ENCODE assay signal across 21 mouse cellular contexts in genomic region chr7:44326614-44327013, GRCm38 (mm10). TPM values are rescaled to one million over a fixed set of nuclear protein-coding genes. Genes with fewer than 3 reads are reported as not detected.
"Had no signal": no experiment of that assay in that cellular context is flagged by ENCODE, and none has a peak within 500 bp of the region (broad histone marks: within the 10 kb centered on the region; RNA-seq: fewer than 3 reads in every experiment).

No protein-coding gene starts in this region.

- ATAC-seq: midbrain, embryonic 15.5 days had no signal

- H3K27ac ChIP-seq: kidney, postnatal 0 days; liver, embryonic 13.5 days; midbrain, embryonic 12.5 days; midbrain, embryonic 15.5 days; neural tube, embryonic 13.5 days had no signal

- DNase-seq: kidney, adult 2 months; kidney, postnatal 25 days; liver, embryonic 13.5 days; lung, adult 2 months; lung, postnatal 14 days; lung, postnatal 4 days; retina, postnatal 1 day; right cerebral cortex, postnatal 25 days; spleen, adult 18-20 months; thymus, adult 2 months; thymus, postnatal 14 days; thymus, postnatal 4 days had no signal

- H3K4me3 ChIP-seq: liver, embryonic 13.5 days; midbrain, embryonic 12.5 days; midbrain, embryonic 15.5 days; myocyte; neural tube, embryonic 13.5 days had no signal

RNA-seq across cellular contexts. Expression of gene Shank1, which starts 16.6 kb away (rescaled TPM):
- total RNA-seq: liver, adult 2 months had no signal

RNA-seq across cellular contexts. Expression of gene Syt3, which starts 57.3 kb away (rescaled TPM):
- total RNA-seq: monocyte, adult 5-6 weeks; neutrophil, adult 5-6 weeks had no signal

RNA-seq across cellular contexts. Expression of gene 1700008O03Rik, which starts 59.0 kb away (rescaled TPM):
- total RNA-seq: liver, adult 2 months; megakaryocyte-erythroid progenitor cell, adult 5-6 weeks; monocyte, adult 5-6 weeks; neutrophil, adult 5-6 weeks had no signal
